Mouse (Mus musculus) cerebellum, adult 11-12 months (tissue): ENCODE data around the gene Tinf2.

Experiments
- DNase-seq: peaks from one replicate; pipeline ENCODE4 v3.0.0; 2022

The Tinf2 gene

GRCm38 (mm10) chr14:55701131-55701530 is 19.5 kb upstream of the Tinf2 start:
- no peak for DNase-seq

- DNase-seq, result no peak
Measured at GRCm38 (mm10) chr14:55697226-55697625, 15.6 kb upstream of the Tinf2 start.

- no peak for DNase-seq
Measured at GRCm38 (mm10) chr14:55689433-55689832, 7.8 kb upstream of the Tinf2 start.

GRCm38 (mm10) chr14:55682118-55682493 is 486 bp upstream of the Tinf2 start:
- DNase-seq, result no peak

- no peak for DNase-seq
Measured at GRCm38 (mm10) chr14:55677615-55678014, 4.0 kb downstream of the Tinf2 start.

- DNase-seq, result no peak
Measured at GRCm38 (mm10) chr14:55672741-55673060, 8.9 kb downstream of the Tinf2 start.

DNA sequence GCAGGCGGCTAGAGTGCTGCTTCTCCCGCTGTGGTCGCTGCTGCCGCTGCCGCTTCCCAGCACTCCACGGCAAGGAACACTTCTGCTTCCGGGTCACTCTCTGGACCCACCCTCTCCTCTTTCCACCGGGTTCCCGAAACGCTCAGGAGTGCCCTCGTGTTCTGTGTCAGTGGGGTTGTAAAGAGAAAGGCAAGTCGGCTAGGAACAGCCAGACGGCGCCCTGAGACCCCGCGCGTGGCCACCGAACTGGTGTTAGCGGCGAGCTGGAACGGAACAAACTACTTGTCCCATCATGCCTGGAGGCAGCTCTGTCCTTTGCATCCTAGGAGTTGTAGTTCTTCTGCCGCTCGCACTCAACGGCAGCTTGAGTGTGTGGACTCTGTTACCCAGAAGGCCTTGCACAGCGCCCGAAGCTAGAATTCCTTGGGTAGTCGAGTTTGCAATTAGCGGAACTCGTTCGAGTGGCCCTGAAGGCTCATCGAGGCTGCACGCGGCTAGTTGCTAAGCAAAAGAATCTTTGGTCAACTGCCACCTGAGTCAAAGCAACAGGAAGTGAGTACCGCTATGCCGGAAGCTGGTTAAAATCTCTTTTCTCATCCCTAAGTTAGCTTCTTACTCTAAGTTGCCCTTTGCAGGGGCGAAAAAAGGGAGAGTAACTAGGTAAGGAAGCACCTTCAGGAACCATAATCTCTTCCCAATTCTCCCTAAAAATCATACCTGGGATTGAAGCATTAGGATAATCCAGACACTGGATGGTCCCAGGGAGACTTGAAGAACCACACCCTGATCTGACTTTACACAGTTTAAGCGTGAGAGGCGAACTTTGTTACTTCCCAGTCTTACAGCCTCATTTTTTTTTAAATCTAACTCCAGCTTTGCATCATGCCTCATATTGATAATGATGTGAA is 9.5 kb downstream of the Tinf2 start, which contains the start of the genes Gmpr2 and Nedd8:
Gene Gmpr2, plus strand, starts transcription at position 109 of the 908 bp plus-strand sequence.
Gene Nedd8, minus strand, starts transcription at position 292 of the 908 bp plus-strand sequence.
- peak; percentile 91 for DNase-seq

DNA sequence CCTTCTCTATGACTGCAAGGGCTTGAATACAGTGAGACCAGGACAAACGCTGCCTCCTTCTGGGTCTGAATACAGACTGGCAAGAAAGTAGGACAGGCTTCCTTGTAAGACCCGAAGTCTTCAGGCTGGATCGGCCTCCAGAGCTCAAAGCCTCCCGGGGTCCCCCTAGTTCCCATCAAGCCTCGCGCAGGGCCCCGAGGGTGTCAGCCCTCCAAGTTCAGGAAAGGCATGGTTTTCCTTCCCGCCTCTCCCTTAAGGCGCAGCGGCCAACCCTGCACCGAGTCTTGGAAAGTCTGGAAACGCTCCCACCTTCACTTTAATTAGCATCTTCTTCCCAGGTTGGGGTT is 10.2 kb downstream of the Tinf2 start:
- no peak for DNase-seq

DNA sequence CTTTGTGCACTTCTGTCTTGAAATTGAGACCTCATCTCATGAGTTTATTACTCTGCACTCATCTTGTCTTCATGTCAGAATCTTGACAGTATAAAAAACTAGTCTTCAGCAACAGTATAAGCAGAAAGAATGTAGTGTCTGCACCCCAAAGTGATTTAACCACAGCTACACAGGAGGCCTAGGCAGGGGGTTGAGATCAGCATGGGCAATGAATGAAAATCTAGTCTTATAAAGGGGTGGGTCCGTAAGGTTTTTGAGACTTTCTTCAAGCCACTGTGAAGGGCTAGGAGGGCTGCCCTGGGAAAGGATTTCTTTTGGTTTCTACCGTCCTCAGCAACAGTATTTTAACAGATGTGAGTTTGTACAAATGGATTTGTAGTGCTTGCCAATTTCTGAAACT is 21.0 kb downstream of the Tinf2 start:
- DNase-seq, result no peak

DNA sequence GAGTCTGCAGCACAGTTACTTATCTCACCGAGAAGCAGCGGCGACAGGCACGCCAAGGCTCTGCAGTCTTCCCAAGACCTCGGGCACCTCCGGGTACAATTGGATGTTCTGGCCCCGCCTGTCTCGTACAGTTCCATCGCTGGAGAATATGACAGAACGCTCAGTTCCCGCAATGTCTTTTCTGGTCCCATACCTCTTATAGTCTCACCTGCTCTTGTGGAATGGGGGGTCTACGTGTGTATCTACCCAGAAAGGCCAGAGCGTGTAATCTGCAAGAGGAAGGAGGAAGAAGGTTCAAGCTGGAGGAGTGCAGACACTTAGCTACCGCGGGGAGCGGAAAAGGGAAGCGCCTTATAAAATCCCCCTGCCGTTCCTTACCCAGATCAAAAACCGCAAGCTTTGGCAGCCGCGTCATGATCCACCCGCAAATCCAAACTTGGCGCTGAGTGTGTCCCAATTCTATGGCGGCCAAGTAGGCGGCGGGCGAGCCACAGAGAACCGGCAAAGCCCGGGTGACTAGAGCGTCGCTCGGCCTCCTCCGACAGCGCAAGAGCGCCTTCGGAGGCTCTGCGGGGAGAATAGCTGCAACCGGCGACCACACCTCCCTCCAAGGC is 21.6 kb downstream of the Tinf2 start, which contains the start of gene Mdp1:
Gene Mdp1, minus strand, starts transcription at position 549 of the 614 bp plus-strand sequence.
- peak; percentile 73 for DNase-seq

- no peak for DNase-seq
Measured at GRCm38 (mm10) chr14:55658011-55658410, 23.6 kb downstream of the Tinf2 start.

- DNase-seq, result no peak
Measured at GRCm38 (mm10) chr14:55656935-55657334, 24.7 kb downstream of the Tinf2 start.

DNA sequence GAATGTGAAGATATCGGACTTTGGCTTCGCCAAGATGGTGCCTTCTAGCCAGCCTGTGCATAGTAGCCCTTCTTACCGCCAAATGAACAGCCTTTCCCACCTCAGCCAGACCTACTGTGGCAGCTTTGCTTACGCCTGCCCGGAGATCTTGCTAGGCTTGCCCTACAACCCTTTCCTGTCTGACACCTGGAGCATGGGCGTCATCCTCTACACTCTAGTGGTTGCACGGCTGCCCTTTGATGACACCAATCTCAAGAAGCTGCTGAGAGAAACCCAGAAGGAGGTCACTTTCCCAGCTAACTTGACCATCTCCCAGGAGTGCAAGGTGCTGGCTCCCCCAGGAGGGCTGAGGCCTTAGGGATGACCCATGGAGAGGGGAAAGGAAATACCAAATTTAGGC is 30.1 kb downstream of the Tinf2 start:
- no peak for DNase-seq

GRCm38 (mm10) chr14:55649884-55650283 is 31.7 kb downstream of the Tinf2 start, which contains the start of gene Tssk4:
Gene Tssk4, plus strand, starts transcription at chr14:55650184.
- no peak for DNase-seq

DNA sequence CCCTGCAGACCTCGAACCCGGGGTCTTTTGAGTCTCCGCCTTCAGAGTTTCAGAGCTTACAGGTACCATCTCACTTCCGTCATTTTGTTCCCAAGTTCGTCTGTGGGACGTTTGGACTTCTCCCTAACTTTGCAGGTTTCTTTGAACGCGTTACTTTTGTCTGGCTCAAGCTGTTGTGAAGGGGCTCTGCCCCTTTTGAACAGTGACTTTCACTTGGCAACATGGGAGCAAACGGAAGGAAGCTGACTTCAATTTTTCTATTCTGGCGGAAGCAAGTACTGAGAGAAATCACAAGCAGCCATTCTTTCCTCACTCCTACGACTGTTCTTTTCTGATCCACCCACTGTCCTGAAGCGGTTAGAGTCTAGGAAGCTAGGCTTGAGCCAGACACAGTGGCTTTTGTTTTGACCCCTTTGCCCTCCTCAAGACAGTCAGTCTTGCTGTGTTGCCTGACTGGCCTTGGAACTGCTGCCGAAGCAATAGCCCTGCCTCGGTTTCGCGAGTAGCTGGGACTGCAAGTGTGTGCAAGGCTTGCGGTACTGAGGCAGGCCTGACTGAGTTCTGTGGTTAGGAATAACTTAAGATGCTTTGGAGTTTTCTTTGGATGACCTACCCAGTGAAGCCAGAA is 37.2 kb downstream of the Tinf2 start:
- DNase-seq, result no peak

DNA sequence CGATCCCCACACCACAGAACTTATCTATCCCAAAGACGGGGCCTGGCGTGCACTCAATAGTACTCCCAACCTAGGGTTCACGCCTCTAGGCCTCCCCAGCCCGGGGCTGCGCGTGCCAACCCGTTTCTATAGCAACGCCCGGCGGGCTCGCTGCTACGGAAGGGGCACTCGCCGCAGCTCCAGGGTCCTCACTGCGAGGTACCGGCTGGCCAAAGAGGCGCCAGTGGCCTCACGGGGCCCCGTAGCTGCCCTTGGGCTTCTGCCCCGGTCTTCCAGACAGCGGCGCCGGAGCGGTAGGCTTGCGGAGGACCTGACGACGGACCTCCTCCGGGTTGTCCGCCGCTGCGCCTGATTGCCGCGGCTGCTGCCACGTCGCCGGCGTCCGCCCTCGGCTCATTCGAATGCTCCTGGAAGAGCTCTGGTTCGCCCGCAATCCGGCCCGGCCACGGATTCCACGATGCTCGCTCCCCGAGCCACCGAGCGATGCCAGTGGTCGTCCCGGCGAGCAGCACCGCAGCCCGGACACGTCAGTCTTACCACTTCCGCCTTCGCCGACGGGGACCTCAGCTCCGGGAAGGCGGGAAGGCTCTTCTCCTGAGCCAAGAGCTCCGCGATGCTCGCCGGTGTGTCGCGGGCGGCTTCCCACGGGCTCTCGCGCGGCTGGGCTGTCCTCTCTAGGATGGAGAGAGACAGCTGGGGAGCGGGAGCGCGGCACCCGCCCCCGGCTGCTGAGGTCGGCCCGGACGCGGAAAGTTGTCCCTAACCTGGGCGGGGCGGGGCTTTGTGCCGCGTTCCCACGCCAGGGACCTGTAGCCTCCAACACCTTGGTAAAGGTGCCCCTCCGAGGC is 38.3 kb downstream of the Tinf2 start, which contains the start of gene Tm9sf1:
Gene Tm9sf1, minus strand, starts transcription at position 747 of the 848 bp plus-strand sequence.
- DNase-seq, result peak; percentile 86

GRCm38 (mm10) chr14:55642679-55643059 is 39.0 kb downstream of the Tinf2 start:
- DNase-seq, result no peak

GRCm38 (mm10) chr14:55641291-55641690 is 40.3 kb downstream of the Tinf2 start:
- DNase-seq, result no peak

DNA sequence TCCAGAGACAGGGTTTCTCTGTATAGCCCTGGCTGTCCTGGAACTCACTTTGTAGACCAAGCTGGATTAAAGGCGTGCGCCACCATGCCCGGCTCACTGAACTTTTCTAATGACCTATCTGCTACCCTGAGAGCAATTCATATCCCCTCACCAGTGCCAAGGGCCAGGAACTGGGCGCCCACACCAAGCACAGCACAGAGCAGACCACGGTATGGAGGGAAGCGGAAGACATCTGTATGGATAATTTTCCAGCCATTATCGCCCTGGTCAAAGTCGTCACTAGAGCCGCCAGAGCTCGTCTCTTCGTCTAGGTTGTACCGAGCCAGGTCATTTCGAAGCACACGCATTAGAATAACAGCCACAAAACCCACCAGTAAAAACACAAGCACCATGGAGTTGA is 40.8 kb downstream of the Tinf2 start:
- no peak for DNase-seq

DNA sequence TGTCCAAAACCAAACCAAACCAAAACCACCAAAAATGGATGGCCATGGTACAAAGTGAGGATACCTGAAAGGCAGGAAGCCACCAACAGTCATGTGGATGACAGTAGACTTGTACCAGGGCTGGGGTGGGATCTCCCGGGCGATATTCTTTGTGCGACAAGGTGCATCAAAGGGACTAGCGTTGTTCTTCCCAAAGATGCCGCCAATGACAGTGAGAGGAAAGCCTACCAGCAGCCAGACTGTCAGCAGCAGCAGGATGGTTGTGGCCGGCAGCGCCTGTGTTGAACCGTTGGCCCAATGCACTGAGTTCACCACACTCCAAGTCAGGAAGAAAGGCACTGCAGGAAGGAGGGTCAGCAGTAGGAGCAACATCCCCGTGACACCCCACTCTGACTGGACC is 43.8 kb downstream of the Tinf2 start, which contains the start of gene Gm49378:
Gene Gm49378, minus strand, starts transcription at position 101 of the 400 bp plus-strand sequence.
- no peak for DNase-seq

DNA sequence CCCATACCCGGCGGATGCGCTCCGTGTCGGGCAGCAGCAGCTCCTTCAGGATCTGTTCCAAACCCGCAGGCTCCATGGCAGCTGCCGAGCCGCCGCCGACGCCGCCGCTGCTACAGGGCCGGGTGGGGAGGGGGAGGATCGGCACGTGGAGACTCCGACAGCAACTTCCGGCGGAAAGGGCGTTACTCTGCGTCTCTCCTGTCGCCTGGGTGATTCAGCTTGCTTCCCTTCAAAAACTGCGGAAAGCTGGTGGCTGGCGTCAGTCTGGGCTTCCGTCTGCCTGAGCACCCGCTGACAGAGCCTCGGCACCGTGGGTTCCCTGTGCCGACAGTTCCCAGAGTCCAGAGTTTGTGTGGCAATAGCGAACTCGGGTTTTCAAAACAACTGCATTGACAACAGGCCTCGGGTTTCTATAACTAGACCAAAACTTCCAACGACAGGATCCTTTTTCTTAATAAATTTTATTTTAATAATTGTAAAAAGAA is 46.1 kb downstream of the Tinf2 start, which contains the start of gene Ipo4:
Gene Ipo4, minus strand, starts transcription at position 435 of the 485 bp plus-strand sequence.
- peak; percentile 80 for DNase-seq

GRCm38 (mm10) chr14:55634874-55635522 is 46.6 kb downstream of the Tinf2 start:
- peak; percentile 72 for DNase-seq
